In genomic region chrX:53974732-53975544, GRCm38 (mm10) we compare ENCODE assay signal across 8 mouse cellular contexts.
DNase-seq lines count a peak whose midpoint lies in the region; ATAC-seq lines count a peak whose summit lies in the region.

No protein-coding gene starts in this region.

- WGBS in heart, embryonic 11.5 days (ENCODE audit: insufficient replicate concordance) = 15% methylated on average over 49 of the region's 52 CpGs
- 15% methylated on average over 49 of the region's 52 CpGs for WGBS in forebrain, embryonic 16.5 days

- H3K4me2 ChIP-seq in heart, embryonic 11.5 days = peak overlapping the region; percentile 69
- H3K4me2 ChIP-seq in forebrain, embryonic 16.5 days (ENCODE audit: low read length) = peak overlapping the region; percentile 64

- H3K36me3 ChIP-seq in heart, embryonic 11.5 days (ENCODE audit: control insufficient read depth, insufficient read depth, low read length) = no peaks in the 10 kb centered on the region
- no peaks in the 10 kb centered on the region for H3K36me3 ChIP-seq in forebrain, embryonic 16.5 days (ENCODE audit: control insufficient read depth, insufficient read depth)

- ATAC-seq in heart, embryonic 11.5 days (replicated peaks; ENCODE audit: insufficient number of reproducible peaks, low FRiP score, low TSS enrichment) = 0 out of 2 replicates have a peak, but pooled peaks have one; percentile 22
- ATAC-seq in forebrain, embryonic 16.5 days = peak; percentile 57

- H3K4me3 ChIP-seq in heart, embryonic 11.5 days (ENCODE audit: low read depth, low read length) = peak overlapping the region; percentile 41
- H3K4me3 ChIP-seq in forebrain, embryonic 16.5 days (replicated peaks; ENCODE audit: low read length) = peak overlapping the region; percentile 37

- DNase-seq in heart, adult 11 months = no peak
- DNase-seq in ES-CJ7 (ENCODE audit: low read depth, low spot score) = peak; percentile 11
- DNase-seq in mesoderm, embryonic 11.5 days (ENCODE audit: low read depth, low spot score) = peak; percentile 50
- no peak for DNase-seq in natural killer cell, adult 2 months (ENCODE audit: low spot score in 2 of 2)
- DNase-seq in layer of hippocampus, adult 9-11 months = no peak
- DNase-seq in gastrocnemius, adult 8-10 months (ENCODE audit: low spot score in 2 of 2) = no peak

- H3K27me3 ChIP-seq in heart, embryonic 11.5 days (ENCODE audit: control insufficient read depth, insufficient read depth, low read length) = no peaks in the 10 kb centered on the region
- no peaks in the 10 kb centered on the region for H3K27me3 ChIP-seq in forebrain, embryonic 16.5 days (replicated peaks; ENCODE audit: control insufficient read depth, insufficient read depth, low read length)

- no peak overlapping the region for H3K27ac ChIP-seq in heart, embryonic 11.5 days (ENCODE audit: low read depth, low read length)
- H3K27ac ChIP-seq in forebrain, embryonic 16.5 days (ENCODE audit: low read length) = no peak overlapping the region

- no peak overlapping the region for H3K9ac ChIP-seq in heart, embryonic 11.5 days (ENCODE audit: low read depth, low read length)
- H3K9ac ChIP-seq in forebrain, embryonic 16.5 days (replicated peaks; ENCODE audit: low read depth, low read length) = peak overlapping the region; percentile 23; the same call in 1 of the 2 replicates

- H3K4me1 ChIP-seq in heart, embryonic 11.5 days (ENCODE audit: control insufficient read depth, insufficient read depth, low read length) = no peaks in the 10 kb centered on the region
- H3K4me1 ChIP-seq in forebrain, embryonic 16.5 days (replicated peaks; ENCODE audit: control insufficient read depth, insufficient read depth, low read length) = peaks cover 15% of the 10 kb centered on the region

- no peaks in the 10 kb centered on the region for H3K9me3 ChIP-seq in heart, embryonic 11.5 days (replicated peaks; ENCODE audit: control insufficient read depth, low read length)
- H3K9me3 ChIP-seq in forebrain, embryonic 16.5 days (ENCODE audit: control insufficient read depth, low read length) = no peaks in the 10 kb centered on the region

Comparison
In these comparisons a context has a peak if more than half of its experiments do, and no peak if none do; other contexts are left out.
1. DNase-seq: peak in ES-CJ7 (single experiment) and mesoderm, embryonic 11.5 days (single experiment); none in heart, adult 11 months (single experiment), natural killer cell, adult 2 months (0 of 2), layer of hippocampus, adult 9-11 months (single experiment) and gastrocnemius, adult 8-10 months (0 of 2).